Mouse (Mus musculus) intestine, embryonic 15.5 days (tissue): Measurements from ENCODE around the gene Myom1. TPM values are rescaled to one million over a fixed set of nuclear protein-coding genes. Genes with fewer than 3 reads are reported as not detected.
A peak's percentile ranks its signal among the peaks of the same experiment; 100 is the strongest.

Experiments used
- ATAC-seq: fragments of 200-750 bp; cut with Nextera tagmentation; 2 replicates; pipeline ENCODE4 v1.8.0; 2017; ENCODE audit warnings: moderate TSS enrichment, moderate library complexity
- H3K27ac ChIP-seq: fragments of 300-500 bp; sonication (generic); 2 replicates; pipeline ENCODE4 v1.5.1; 2015; ENCODE audit warnings: mild to moderate bottlenecking, inconsistent platforms
- H3K27me3 ChIP-seq: fragments of 300-500 bp; sonication (generic); replicated peaks from 2 replicates; pipeline ENCODE4 v1.6.1; 2015; ENCODE audit warnings: inconsistent platforms
- H3K36me3 ChIP-seq: fragments of 300-500 bp; sonication (generic); 2 replicates; pipeline ENCODE4 v1.6.1; 2015; ENCODE audit warnings: inconsistent platforms
- H3K4me1 ChIP-seq: fragments of 300-500 bp; sonication (generic); replicated peaks from 2 replicates; pipeline ENCODE4 v1.6.1; 2015; ENCODE audit warnings: inconsistent platforms
- H3K4me2 ChIP-seq: fragments of 300-500 bp; sonication (generic); replicated peaks from 2 replicates; pipeline ENCODE4 v1.6.1; 2015; ENCODE audit warnings: mild to moderate bottlenecking, inconsistent platforms
- H3K4me3 ChIP-seq: fragments of 300-500 bp; sonication (generic); replicated peaks from 2 replicates; pipeline ENCODE4 v1.5.1; 2015; ENCODE audit warnings: inconsistent platforms
- H3K9ac ChIP-seq: fragments of 300-500 bp; sonication (generic); 2 replicates; pipeline ENCODE4 v1.6.1; 2015; ENCODE audit warnings: inconsistent platforms
- H3K9me3 ChIP-seq: fragments of 300-500 bp; sonication (generic); 2 replicates; pipeline ENCODE4 v1.6.1; 2016; ENCODE audit warnings: inconsistent platforms
- WGBS: fragments of 180-500 bp; shearing (Covaris S2); methylation state at CpG from one replicate; pipeline ENCODE4 v1.1.7; 2015; 5-methylcytosine and 5-hydroxymethylcytosine counted together
- polyA plus RNA-seq: library from polyadenylated mRNA; unstranded; fragments of >200 nt; fragmentation: Nextera tagmentation; extraction: Ambion mirVana; gene quantifications from 2 replicates; pipeline ENCODE4 v1.2.1, GENCODE M21; 2015

Gene Myom1
- polyA plus RNA-seq, 1 experiment from 2014 or later: 11.1 TPM

GRCm38 (mm10) chr17:71006976-71007375, 4.5 kb downstream of the Myom1 start:
- Histone ChIP-seq H3K36me3 (no peaks in the 10 kb centered on the region), H3K9ac (no peak overlapping the region), H3K27me3 (no peaks in the 10 kb centered on the region), H3K4me2 (no peak overlapping the region), H3K9me3 (no peaks in the 10 kb centered on the region), H3K27ac (no peak overlapping the region), H3K4me3 (no peak overlapping the region), H3K4me1 (peaks cover 7% of the 10 kb centered on the region; the same call in 1 of the 2 replicates)
- ATAC-seq: no peak
- WGBS: 88% methylated on average over 5 of the region's 5 CpGs

DNA sequence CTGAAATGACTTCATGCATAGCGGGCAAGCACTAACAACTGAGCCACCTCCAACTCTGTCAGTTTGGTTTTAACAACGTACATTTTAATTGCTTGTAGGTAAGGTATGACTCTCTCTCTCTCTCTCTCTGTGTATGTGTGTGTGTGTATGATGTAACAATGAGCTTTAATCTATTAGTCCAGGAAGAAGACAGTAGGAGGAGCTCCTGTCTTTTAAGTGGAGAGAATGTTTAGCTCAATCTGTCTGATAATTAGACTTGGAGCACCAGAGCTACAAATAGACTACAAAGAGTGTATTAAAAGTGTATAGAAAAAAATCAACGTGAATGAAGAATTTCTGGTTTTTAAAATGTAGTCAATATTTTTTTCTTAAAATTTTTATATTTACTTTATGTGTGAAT, 6.2 kb downstream of the Myom1 start:
- no peak overlapping the region for H3K4me2 ChIP-seq
- H3K27me3 ChIP-seq: no peaks in the 10 kb centered on the region
- ATAC-seq: no peak
- 73% methylated on average over 3 of the region's 3 CpGs for WGBS
- no peak overlapping the region for H3K27ac ChIP-seq
- no peaks in the 10 kb centered on the region for H3K9me3 ChIP-seq
- no peak overlapping the region for H3K4me3 ChIP-seq
- no peaks in the 10 kb centered on the region for H3K4me1 ChIP-seq
- no peaks in the 10 kb centered on the region for H3K36me3 ChIP-seq
- H3K9ac ChIP-seq: no peak overlapping the region

DNA sequence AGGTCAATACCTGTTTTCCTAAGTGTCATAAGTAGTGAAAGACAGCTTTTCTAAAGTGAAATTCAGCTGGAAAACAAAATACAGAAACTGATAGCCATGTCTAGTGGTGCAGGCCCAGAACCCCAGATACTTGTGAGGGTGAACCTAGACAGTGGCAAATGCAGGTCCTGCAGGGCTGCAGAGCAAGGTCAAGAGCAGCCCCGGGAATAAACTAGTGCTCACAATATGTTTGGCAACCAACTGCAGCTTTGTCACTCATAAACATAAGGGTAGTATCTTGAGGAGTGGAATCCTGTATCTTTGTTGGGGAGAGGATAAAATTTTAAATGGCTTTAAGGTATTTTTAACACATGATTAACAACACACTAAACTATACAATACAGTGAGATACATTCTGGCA, 7.3 kb downstream of the Myom1 start:
- 78% methylated on average over 1 of the region's 1 CpGs for WGBS
- H3K27ac ChIP-seq: no peak overlapping the region
- no peak overlapping the region for H3K9ac ChIP-seq
- ATAC-seq: no peak
- H3K27me3 ChIP-seq: no peaks in the 10 kb centered on the region
- no peaks in the 10 kb centered on the region for H3K4me1 ChIP-seq
- no peaks in the 10 kb centered on the region for H3K9me3 ChIP-seq
- no peak overlapping the region for H3K4me3 ChIP-seq
- no peaks in the 10 kb centered on the region for H3K36me3 ChIP-seq
- no peak overlapping the region for H3K4me2 ChIP-seq

DNA sequence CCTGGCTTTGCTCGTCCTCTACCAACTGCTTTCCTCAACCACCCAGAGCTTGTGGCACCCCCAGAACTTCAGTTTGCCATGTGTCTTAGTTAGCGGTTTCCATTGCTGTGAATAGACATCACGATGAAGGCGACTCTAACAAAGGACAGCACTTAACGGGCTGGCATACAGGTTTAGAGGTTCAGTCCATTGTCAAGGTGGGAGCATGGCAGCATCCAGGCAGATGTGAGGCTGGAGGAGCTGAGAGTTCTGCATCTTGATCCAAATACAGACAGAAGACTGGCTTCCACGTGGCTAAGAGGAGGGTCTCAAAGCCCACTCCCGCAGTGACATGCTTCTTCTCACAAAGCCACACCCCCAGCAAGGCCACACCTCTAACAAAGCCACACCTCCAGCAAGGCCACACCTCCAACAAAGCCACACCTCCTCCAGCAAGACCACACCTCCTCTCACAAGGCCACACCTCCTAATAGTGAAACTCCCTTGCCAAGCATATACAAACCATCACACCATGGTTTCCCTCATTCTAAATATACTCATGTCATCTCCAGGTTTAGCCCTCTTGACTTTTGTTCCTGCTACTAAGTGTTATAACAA, 8.3 kb downstream of the Myom1 start:
- Histone ChIP-seq H3K4me3 (no peak overlapping the region), H3K9me3 (no peaks in the 10 kb centered on the region), H3K36me3 (no peaks in the 10 kb centered on the region), H3K9ac (no peak overlapping the region), H3K4me1 (no peaks in the 10 kb centered on the region), H3K4me2 (no peak overlapping the region), H3K27ac (no peak overlapping the region), H3K27me3 (no peaks in the 10 kb centered on the region)
- WGBS: 58% methylated on average over 7 of the region's 7 CpGs
- peak; percentile 50; the same call in 1 of the 2 replicates for ATAC-seq

- no peak for ATAC-seq
These were observed 9.7 kb downstream of the Myom1 start for GRCm38 (mm10) chr17:71011931-71012662.

DNA sequence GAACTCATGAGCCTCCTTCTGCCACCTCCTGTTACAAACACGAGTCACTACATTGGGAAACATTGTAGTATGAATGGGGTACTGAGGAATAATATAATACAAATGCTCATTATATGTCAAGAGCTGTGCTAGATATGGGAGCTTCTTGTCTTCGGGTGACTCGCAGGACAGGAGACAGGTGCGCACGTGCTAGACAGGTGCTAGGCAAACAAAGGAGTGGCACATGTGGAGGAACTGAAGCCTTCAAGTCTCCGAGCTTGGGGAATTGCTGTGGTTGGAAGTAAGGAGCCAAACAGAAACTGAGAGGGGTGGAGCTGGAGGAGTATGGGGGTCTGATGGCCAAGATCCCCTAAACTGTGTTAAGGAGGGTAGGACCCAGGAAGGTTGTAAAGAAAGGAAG, 10.7 kb downstream of the Myom1 start:
- 66% methylated on average over 6 of the region's 6 CpGs for WGBS
- Histone ChIP-seq H3K36me3 (no peaks in the 10 kb centered on the region), H3K27ac (no peak overlapping the region), H3K4me3 (no peak overlapping the region), H3K27me3 (no peaks in the 10 kb centered on the region), H3K4me2 (no peak overlapping the region), H3K9me3 (no peaks in the 10 kb centered on the region), H3K4me1 (no peaks in the 10 kb centered on the region), H3K9ac (no peak overlapping the region)
- 0 out of 2 replicates have a peak, but pooled peaks have one; percentile 46 for ATAC-seq

More at GRCm38 (mm10) chr17:71011931-71012662, 9.7 kb downstream of the Myom1 start:
- 85% methylated on average over 9 of the region's 9 CpGs for WGBS
- Histone ChIP-seq H3K9ac (no peak overlapping the region), H3K36me3 (no peaks in the 10 kb centered on the region), H3K27me3 (no peaks in the 10 kb centered on the region), H3K4me3 (no peak overlapping the region), H3K27ac (no peak overlapping the region), H3K4me1 (no peaks in the 10 kb centered on the region), H3K9me3 (no peaks in the 10 kb centered on the region), H3K4me2 (no peak overlapping the region)

DNA sequence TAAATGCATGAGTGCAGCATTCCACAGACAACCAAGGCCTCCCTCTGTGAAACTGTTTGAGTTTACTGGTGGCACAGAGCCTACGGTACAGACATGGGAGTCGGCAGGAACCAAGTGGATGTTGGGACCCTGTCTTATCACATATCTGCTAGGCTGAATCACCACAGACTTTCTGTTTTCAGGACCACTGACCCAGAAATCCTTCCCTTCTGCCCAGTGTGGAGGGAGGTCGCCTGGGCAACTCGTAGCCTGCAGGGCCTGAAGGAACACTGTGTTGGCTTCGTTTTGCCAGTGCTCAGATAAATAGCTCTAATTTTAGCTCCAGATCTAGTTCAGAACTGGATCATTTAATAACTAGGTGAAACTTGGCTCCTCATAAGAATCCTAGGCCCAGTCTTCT, 12.5 kb downstream of the Myom1 start:
- WGBS: 72% methylated on average over 5 of the region's 5 CpGs
- no peaks in the 10 kb centered on the region for H3K27me3 ChIP-seq
- H3K4me3 ChIP-seq: no peak overlapping the region
- H3K27ac ChIP-seq: no peak overlapping the region
- peaks cover 10% of the 10 kb centered on the region for H3K4me1 ChIP-seq
- no peak overlapping the region for H3K4me2 ChIP-seq
- no peak for ATAC-seq
- H3K9me3 ChIP-seq: no peaks in the 10 kb centered on the region
- H3K36me3 ChIP-seq: no peaks in the 10 kb centered on the region
- H3K9ac ChIP-seq: no peak overlapping the region

GRCm38 (mm10) chr17:71017457-71017998, 15.1 kb downstream of the Myom1 start:
- Histone ChIP-seq H3K36me3 (no peaks in the 10 kb centered on the region), H3K4me2 (no peak overlapping the region), H3K9ac (no peak overlapping the region), H3K4me3 (no peak overlapping the region), H3K27me3 (no peaks in the 10 kb centered on the region), H3K4me1 (peaks cover 11% of the 10 kb centered on the region), H3K9me3 (no peaks in the 10 kb centered on the region), H3K27ac (no peak overlapping the region)
- ATAC-seq: no peak
- 89% methylated on average over 4 of the region's 4 CpGs for WGBS

- no peak overlapping the region for H3K4me2 ChIP-seq
- H3K9me3 ChIP-seq: no peaks in the 10 kb centered on the region
- no peaks in the 10 kb centered on the region for H3K27me3 ChIP-seq
- 96% methylated on average over 3 of the region's 3 CpGs for WGBS
- no peak for ATAC-seq
- H3K9ac ChIP-seq: no peak overlapping the region
- H3K36me3 ChIP-seq: no peaks in the 10 kb centered on the region
- no peak overlapping the region for H3K4me3 ChIP-seq
- H3K27ac ChIP-seq: no peak overlapping the region
- H3K4me1 ChIP-seq: peaks cover 11% of the 10 kb centered on the region
These were observed 15.7 kb downstream of the Myom1 start for GRCm38 (mm10) chr17:71018151-71018550.

- ATAC-seq: no peak
- Histone ChIP-seq H3K4me3 (0 out of 2 replicates have a peak overlapping the region, but pooled peaks have one; percentile 6), H3K36me3 (no peaks in the 10 kb centered on the region), H3K9ac (0 out of 2 replicates have a peak overlapping the region, but pooled peaks have one; percentile 18), H3K27me3 (no peaks in the 10 kb centered on the region), H3K27ac (0 out of 2 replicates have a peak overlapping the region, but pooled peaks have one; percentile 57), H3K9me3 (no peaks in the 10 kb centered on the region), H3K4me2 (peak overlapping the region; percentile 34; the same call in 1 of the 2 replicates), H3K4me1 (peaks cover 11% of the 10 kb centered on the region)
- 82% methylated on average over 15 of the region's 15 CpGs for WGBS
These were observed 16.3 kb downstream of the Myom1 start for GRCm38 (mm10) chr17:71018616-71019308.

DNA sequence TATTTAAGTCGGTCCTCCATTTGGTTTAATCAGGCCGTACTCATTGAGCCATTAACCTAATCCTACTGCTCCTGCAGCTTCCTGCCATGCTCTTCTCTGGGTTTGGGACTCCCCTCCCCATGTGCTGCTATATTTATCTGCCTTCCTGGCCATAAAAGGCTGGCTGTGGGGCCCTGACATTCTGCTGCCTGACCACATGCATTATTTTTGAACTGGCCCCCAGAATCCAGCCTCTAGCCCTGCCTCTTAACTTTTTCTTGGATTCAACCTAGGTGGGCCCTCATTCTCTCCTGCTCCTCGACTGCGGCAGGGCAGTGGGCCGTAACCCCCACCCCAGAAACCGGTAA, 16.8 kb downstream of the Myom1 start:
- Histone ChIP-seq H3K9me3 (no peaks in the 10 kb centered on the region), H3K36me3 (no peaks in the 10 kb centered on the region), H3K27me3 (no peaks in the 10 kb centered on the region), H3K4me2 (peak overlapping the region; percentile 34), H3K4me1 (peaks cover 11% of the 10 kb centered on the region), H3K4me3 (peak overlapping the region; percentile 6; the same call in 1 of the 2 replicates), H3K27ac (peak overlapping the region; percentile 57; the same call in 1 of the 2 replicates), H3K9ac (peak overlapping the region; percentile 18; the same call in 1 of the 2 replicates)
- peak; percentile 71 for ATAC-seq
- WGBS: 20% methylated on average over 6 of the region's 6 CpGs

GRCm38 (mm10) chr17:71019860-71020259, 17.4 kb downstream of the Myom1 start:
- peak overlapping the region; percentile 6; the same call in 1 of the 2 replicates for H3K4me3 ChIP-seq
- H3K4me1 ChIP-seq: peaks cover 11% of the 10 kb centered on the region
- no peak for ATAC-seq
- peak overlapping the region; percentile 34; the same call in 1 of the 2 replicates for H3K4me2 ChIP-seq
- H3K9me3 ChIP-seq: no peaks in the 10 kb centered on the region
- no peaks in the 10 kb centered on the region for H3K27me3 ChIP-seq
- 51% methylated on average over 9 of the region's 9 CpGs for WGBS
- H3K9ac ChIP-seq: peak overlapping the region; percentile 18; the same call in 1 of the 2 replicates
- no peaks in the 10 kb centered on the region for H3K36me3 ChIP-seq
- peak overlapping the region; percentile 57; the same call in 1 of the 2 replicates for H3K27ac ChIP-seq
